Mouse (Mus musculus) liver, embryonic 14.5 days (tissue): ENCODE measurements at regions not wholly inside any gene's neighbourhood (a gene's known extent, or its start where the extent isn't known, plus 50 kb on each side); places are given as distances from the start of the nearest gene placed in this dataset.

ENCODE experiments used
- CTCF ChIP-seq: IDR thresholded peaks from 2 replicates; pipeline ENCODE4 v1.5.1; 2016; ENCODE audit warnings: antibody characterized with exemption, low read depth, control low read depth
- EP300 ChIP-seq: IDR thresholded peaks from 2 replicates; pipeline ENCODE4 v1.6.1; 2016; ENCODE audit warnings: antibody characterized with exemption, low read depth

- TF ChIP-seq CTCF, result no peak
- TF ChIP-seq EP300, result no peak
Measured at GRCm38 (mm10) chrX:104931153-104931706, 74.2 kb upstream of the Magee2 start.
